Mouse (Mus musculus): ENCODE measurements around the gene Ncln.

- TF ChIP-seq CTCF (conservative IDR thresholded peaks at IDR 0.05; ENCODE audit: low read length), result no peak
- no peak for TF ChIP-seq POU5F1 (IDR thresholded peaks at IDR 0.05; ENCODE audit: borderline replicate concordance, low read length)
Measured at GRCm38 (mm10) chr10:81519978-81520365, 23.8 kb upstream of the Ncln start.

Measured in E14TG2a.4 (cell line).